Mouse (Mus musculus) heart, embryonic 14.5 days (tissue): Measurements from ENCODE around the gene Spns2. TPM values are rescaled to one million over a fixed set of nuclear protein-coding genes. Genes with fewer than 3 reads are reported as not detected.
A peak's percentile ranks its signal among the peaks of the same experiment; 100 is the strongest.

Experiments used
- ATAC-seq: fragments of 200-750 bp; cut with Nextera tagmentation; 2 replicates; pipeline ENCODE4 v1.8.0; 2017; ENCODE audit warnings: low read depth, moderate TSS enrichment; ENCODE audit not compliant: insufficient number of reproducible peaks, insufficient read depth, low FRiP score
- H3K27ac ChIP-seq, 2 experiments: fragments of 200-500 bp in 1 of 2; fragments of 300-500 bp in 1 of 2; sonication (generic) in 1 of 2; replicated peaks in 1 of 2; 2 replicates each; pipeline ENCODE4 v1.5.1; 2012 to 2014; ENCODE audit warnings: low read depth in 2 of 2, low read length in 2 of 2, control low read depth in 1 of 2, mild to moderate bottlenecking in 1 of 2, mixed read lengths in 1 of 2; ENCODE audit not compliant: control insufficient read depth in 1 of 2, insufficient read depth in 1 of 2
- H3K27me3 ChIP-seq: fragments of 300-500 bp; sonication (generic); 2 replicates; pipeline ENCODE4 v1.6.1; 2014; ENCODE audit warnings: mild to moderate bottlenecking, low read length, control low read depth; ENCODE audit not compliant: control insufficient read depth, insufficient read depth
- H3K36me3 ChIP-seq: fragments of 300-500 bp; sonication (generic); 2 replicates; pipeline ENCODE4 v1.6.1; 2014; ENCODE audit warnings: mild to moderate bottlenecking, control low read depth, low read length, mixed read lengths; ENCODE audit not compliant: control insufficient read depth, insufficient read depth
- H3K4me1 ChIP-seq, 2 experiments: fragments of 200-500 bp in 1 of 2; fragments of 300-500 bp in 1 of 2; sonication (generic) in 1 of 2; 2 replicates each; pipeline ENCODE4 v1.6.1; 2012 to 2014; ENCODE audit warnings: low read length in 2 of 2, control low read depth in 1 of 2, mixed read lengths in 1 of 2; ENCODE audit not compliant: control insufficient read depth in 2 of 2, insufficient read depth in 2 of 2
- H3K4me2 ChIP-seq: fragments of 300-500 bp; sonication (generic); 2 replicates; pipeline ENCODE4 v1.6.1; 2014; ENCODE audit warnings: mild to moderate bottlenecking, low read length
- H3K4me3 ChIP-seq, 2 experiments: fragments of 200-500 bp in 1 of 2; fragments of 300-500 bp in 1 of 2; sonication (generic) in 1 of 2; 2 replicates each; pipeline ENCODE4 v1.5.1; 2012 to 2014; ENCODE audit warnings: low read length in 2 of 2, mild to moderate bottlenecking in 2 of 2, control low read depth in 1 of 2, low read depth in 1 of 2, moderate library complexity in 1 of 2; ENCODE audit not compliant: control insufficient read depth in 1 of 2, insufficient read depth in 1 of 2
- H3K9ac ChIP-seq: fragments of 300-500 bp; sonication (generic); 2 replicates; pipeline ENCODE4 v1.6.1; 2014; ENCODE audit warnings: mild to moderate bottlenecking, low read length
- H3K9me3 ChIP-seq: fragments of 300-500 bp; sonication (generic); 2 replicates; pipeline ENCODE4 v1.6.1; 2016; ENCODE audit warnings: low read length, control low read depth; ENCODE audit not compliant: control insufficient read depth
- WGBS: fragments of 180-500 bp; shearing (Covaris S2); extraction: QIAGEN DNeasy Blood & Tissue Kit; methylation state at CpG from one replicate; pipeline ENCODE4 v1.1.7; 2014; 5-methylcytosine and 5-hydroxymethylcytosine counted together
- polyA plus RNA-seq: library from polyadenylated mRNA; unstranded; fragments of >200 nt; fragmentation: Nextera tagmentation; extraction: Ambion mirVana; gene quantifications from 2 replicates; pipeline ENCODE4 v1.2.1, GENCODE M21; 2014

Spns2 gene
- polyA plus RNA-seq, 1 experiment from 2014 or later = 3.7 TPM

GRCm38 (mm10) chr11:72473540-72473939, 16.2 kb downstream of the Spns2 start:
- no peak for ATAC-seq
- Histone ChIP-seq H3K27me3 (no peaks in the 10 kb centered on the region), H3K9ac (no peak overlapping the region), H3K9me3 (no peaks in the 10 kb centered on the region), H3K4me2 (no peak overlapping the region), H3K4me1 (peaks cover 16 to 33% of the 10 kb centered on the region in 2 experiments), H3K36me3 (no peaks in the 10 kb centered on the region), H3K4me3 (no peak overlapping the region), H3K27ac (no peak overlapping the region)
- WGBS = 84% methylated on average over 4 of the region's 4 CpGs

DNA sequence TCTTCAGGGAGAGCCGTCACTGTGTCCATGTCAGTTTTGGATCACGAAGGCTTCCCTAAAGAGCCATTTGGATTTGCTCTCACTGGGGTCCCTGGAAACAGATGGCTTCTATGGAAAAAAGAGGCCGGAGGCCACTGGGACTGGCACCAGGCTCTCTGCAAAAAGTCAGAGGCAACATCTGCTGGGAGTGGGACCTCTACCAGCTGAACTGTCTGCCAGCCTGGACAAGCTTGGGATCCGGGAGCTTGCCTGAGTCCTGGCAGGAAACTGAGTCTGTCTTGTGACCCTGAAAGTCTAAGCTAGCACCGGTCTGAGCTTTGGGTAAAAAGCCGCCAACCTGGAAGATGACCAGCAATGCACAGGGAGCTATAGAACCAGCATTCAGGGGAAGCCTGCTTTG, 18.3 kb downstream of the Spns2 start:
- 86% methylated on average over 6 of the region's 6 CpGs for WGBS

DNA sequence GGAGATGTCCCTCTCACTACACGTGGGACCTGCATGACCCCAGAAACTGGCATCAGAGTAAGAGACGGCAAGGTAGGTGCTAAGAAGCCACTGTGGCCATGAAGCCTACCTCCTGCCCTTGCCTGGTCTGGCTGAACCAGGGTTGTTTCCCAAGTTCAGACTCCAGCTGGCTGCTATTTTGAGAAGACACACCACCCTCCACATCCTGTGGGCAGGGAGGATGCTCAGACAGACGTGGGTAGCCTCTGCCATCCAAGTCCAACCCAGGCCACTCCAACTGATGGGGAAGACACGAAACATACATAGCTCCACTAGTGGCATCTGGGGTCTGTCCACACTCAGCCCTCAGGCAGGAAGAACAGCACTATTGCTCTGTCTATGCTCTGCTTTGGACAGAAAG, 19.7 kb downstream of the Spns2 start:
- H3K9me3 ChIP-seq = no peaks in the 10 kb centered on the region
- H3K4me2 ChIP-seq = no peak overlapping the region
- no peak overlapping the region for H3K4me3 ChIP-seq
- H3K27ac ChIP-seq = peak overlapping the region in 1 of 2 experiments; percentile 69; a peak in 2 of 4 replicates
- H3K4me1 ChIP-seq = peaks cover 29 to 47% of the 10 kb centered on the region in 2 experiments
- ATAC-seq = no peak
- no peaks in the 10 kb centered on the region for H3K36me3 ChIP-seq
- WGBS = 44% methylated on average over 4 of the region's 4 CpGs
- no peak overlapping the region for H3K9ac ChIP-seq
- H3K27me3 ChIP-seq = no peaks in the 10 kb centered on the region

More for the DNA sequence above, 18.3 kb downstream of the Spns2 start:
- Histone ChIP-seq H3K36me3 (no peaks in the 10 kb centered on the region), H3K4me2 (no peak overlapping the region), H3K4me3 (no peak overlapping the region), H3K9me3 (no peaks in the 10 kb centered on the region), H3K9ac (no peak overlapping the region), H3K27ac (no peak overlapping the region), H3K27me3 (no peaks in the 10 kb centered on the region), H3K4me1 (peaks cover 24 to 45% of the 10 kb centered on the region in 2 experiments)
- no peak for ATAC-seq

DNA sequence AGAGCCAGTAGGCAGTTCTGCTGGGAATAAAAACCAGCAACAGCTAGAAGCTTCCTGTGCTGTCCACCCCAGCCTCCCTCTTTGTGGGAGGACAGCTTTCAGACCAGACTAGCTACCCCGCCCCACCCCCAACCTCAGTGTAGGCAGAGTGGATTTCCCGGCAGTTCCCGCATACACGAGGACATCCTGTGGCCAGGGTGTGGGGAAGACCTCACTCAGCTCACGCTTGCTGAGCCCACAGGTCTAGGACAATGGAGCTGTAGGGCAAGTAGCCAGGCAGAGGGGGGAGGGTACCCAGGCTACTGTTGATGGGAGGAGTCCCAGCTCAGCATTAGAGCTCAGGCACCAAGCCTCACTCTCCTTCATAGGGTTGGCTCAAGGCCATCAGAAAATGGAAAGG, 20.5 kb downstream of the Spns2 start:
- peak overlapping the region; percentile 60 to 69 for H3K27ac ChIP-seq
- H3K4me1 ChIP-seq = peaks cover 29 to 47% of the 10 kb centered on the region in 2 experiments
- H3K36me3 ChIP-seq = no peaks in the 10 kb centered on the region
- ATAC-seq = peak; percentile 79
- H3K4me2 ChIP-seq = no peak overlapping the region
- no peaks in the 10 kb centered on the region for H3K27me3 ChIP-seq
- 18% methylated on average over 5 of the region's 5 CpGs for WGBS
- H3K4me3 ChIP-seq = no peak overlapping the region
- no peaks in the 10 kb centered on the region for H3K9me3 ChIP-seq
- no peak overlapping the region for H3K9ac ChIP-seq

GRCm38 (mm10) chr11:72468525-72468924, 21.2 kb downstream of the Spns2 start:
- peak overlapping the region; percentile 60 to 69; a peak in 3 of 4 replicates for H3K27ac ChIP-seq
- no peaks in the 10 kb centered on the region for H3K27me3 ChIP-seq
- no peak overlapping the region for H3K4me2 ChIP-seq
- 73% methylated on average over 5 of the region's 5 CpGs for WGBS
- H3K36me3 ChIP-seq = no peaks in the 10 kb centered on the region
- no peak overlapping the region for H3K4me3 ChIP-seq
- H3K4me1 ChIP-seq = peaks cover 29 to 47% of the 10 kb centered on the region in 2 experiments
- ATAC-seq = no peak
- peak overlapping the region; percentile 21; the same call in 1 of the 2 replicates for H3K9ac ChIP-seq
- H3K9me3 ChIP-seq = no peaks in the 10 kb centered on the region

DNA sequence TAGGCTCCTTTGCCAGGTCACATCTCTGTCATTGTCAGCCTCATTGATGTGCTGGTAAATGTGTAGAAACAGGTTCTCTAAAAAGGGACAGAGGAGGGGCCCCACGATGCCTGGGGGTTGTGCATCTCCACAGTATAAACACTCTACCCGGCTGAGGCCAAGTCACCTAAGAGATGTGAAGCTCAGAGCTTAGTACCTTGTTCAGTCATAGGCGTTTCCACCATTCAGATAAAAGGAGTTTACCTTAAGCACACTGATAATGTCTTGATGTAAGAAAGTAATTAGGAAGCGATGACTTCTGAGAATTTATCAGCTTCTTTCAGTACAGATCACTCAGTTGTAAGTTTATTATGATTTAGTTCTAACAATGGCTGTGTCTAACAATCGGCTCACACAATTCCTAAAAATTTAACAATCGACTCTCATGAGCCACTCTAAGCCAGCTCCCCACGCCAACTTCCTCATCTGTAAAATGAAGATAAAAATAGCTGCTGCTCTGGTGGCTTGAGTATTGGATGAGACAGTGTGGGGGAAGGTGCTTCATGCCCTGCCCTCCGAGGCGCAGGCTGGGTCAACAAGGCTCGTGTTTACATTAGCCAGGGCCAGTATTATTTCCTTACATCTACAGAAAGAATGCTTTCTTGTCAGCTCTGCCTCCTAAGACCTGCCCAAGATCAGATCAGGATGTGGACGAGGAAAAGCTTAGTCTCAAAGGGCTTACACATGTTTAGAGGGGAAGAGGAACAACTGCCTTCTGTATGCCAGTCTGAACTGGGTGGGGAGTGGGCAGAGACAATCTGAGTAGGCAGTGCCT, 22.8 kb downstream of the Spns2 start:
- Histone ChIP-seq H3K4me2 (peak overlapping the region; percentile 32), H3K36me3 (no peaks in the 10 kb centered on the region), H3K27me3 (no peaks in the 10 kb centered on the region), H3K4me3 (no peak overlapping the region), H3K4me1 (peaks cover 29 to 48% of the 10 kb centered on the region in 2 experiments), H3K9me3 (no peaks in the 10 kb centered on the region), H3K9ac (no peak overlapping the region; the same call in 1 of the 2 replicates), H3K27ac (peak overlapping the region; percentile 34 to 62)
- peak; percentile 19; the same call in 1 of the 2 replicates for ATAC-seq
- 10% methylated on average over 11 of the region's 11 CpGs for WGBS

DNA sequence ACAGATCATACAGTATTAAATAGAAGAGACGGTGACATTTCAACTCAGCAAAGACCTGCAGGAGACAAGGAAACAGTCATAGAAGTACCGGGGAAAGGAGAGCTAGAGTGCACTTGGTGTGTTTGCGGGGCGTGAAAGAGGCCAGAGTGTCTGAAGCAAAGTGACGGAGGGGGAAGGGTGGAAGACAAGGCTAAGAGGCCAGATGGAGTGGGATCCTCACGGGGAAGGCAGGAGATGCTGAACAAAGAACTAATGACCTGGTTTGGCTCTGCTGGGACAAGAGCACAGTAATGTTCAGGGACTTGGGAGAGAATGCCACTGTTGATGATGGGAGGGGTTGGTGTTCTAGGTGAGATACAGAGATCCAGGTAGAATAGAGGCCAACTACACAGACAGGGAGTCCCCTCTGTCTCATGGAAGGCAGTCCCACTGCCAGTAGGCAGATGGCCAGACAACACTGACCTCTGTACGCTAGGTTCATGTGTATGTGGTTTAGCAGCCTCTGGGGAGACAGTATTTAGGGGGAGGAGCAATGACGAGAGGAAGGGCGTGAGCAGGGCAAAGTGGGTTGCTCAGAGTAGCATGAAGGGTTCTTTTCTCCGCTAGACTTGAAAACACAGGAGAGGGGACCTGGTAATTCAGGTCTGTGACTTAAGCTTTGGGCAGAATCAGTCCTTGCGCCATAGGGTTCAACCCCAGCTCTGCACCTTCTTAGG, 23.6 kb downstream of the Spns2 start:
- H3K9me3 ChIP-seq = no peaks in the 10 kb centered on the region
- H3K9ac ChIP-seq = no peak overlapping the region
- no peaks in the 10 kb centered on the region for H3K27me3 ChIP-seq
- H3K27ac ChIP-seq = peak overlapping the region; percentile 25 to 62; a peak in 2 of 4 replicates
- peaks cover 29 to 55% of the 10 kb centered on the region in 2 experiments for H3K4me1 ChIP-seq
- no peak overlapping the region for H3K4me2 ChIP-seq
- WGBS = 58% methylated on average over 11 of the region's 11 CpGs
- H3K36me3 ChIP-seq = no peaks in the 10 kb centered on the region
- ATAC-seq = no peak
- H3K4me3 ChIP-seq = no peak overlapping the region
